Mouse (Mus musculus): ENCODE data around the gene Tmed9.

DNA sequence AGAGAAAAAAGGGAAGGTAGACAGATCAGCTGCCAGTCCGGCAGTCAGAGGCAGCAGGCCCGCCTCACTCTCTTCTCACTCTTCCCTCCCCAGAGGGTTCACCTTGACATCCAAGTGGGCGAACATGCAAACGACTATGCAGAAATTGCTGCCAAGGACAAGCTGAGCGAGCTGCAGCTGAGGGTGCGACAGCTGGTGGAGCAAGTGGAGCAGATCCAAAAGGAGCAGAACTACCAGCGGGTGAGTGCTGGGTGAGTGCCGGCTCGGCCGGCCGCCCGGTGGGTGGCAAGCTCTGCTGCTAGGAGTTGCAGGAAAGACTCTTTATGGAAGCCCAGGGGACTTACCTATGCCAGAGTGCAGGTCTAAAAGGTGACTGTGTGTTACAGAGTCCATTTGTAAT is 21.8 kb downstream of the Tmed9 start:
- TF ChIP-seq POLR2A (IDR thresholded peaks at IDR 0.05; ENCODE audit: borderline replicate concordance, control insufficient read depth, low read depth, low read length) = no peak
- no peak for TF ChIP-seq CTCF (IDR thresholded peaks at IDR 0.05; ENCODE audit: control insufficient read depth, insufficient read depth, low read length)

Measured in bone marrow, adult 2 months (tissue).